Mouse (Mus musculus) c-Kit-positive CD71-positive TER-119-positive erythroid progenitor cells, embryonic 14.5 days (primary cell): Measurements from ENCODE around the gene Nipal1.

ENCODE experiments used
- DNase-seq: peaks from one replicate; pipeline ENCODE4 v3.0.0-alpha.2; 2013; ENCODE audit warnings: low spot score

Nipal1 gene

GRCm38 (mm10) chr5:72647418-72647907 is at the start of gene Nipal1:
TSS of gene Nipal1 (plus strand) at chr5:72647795.
- DNase-seq, result peak; percentile 53

- DNase-seq, result peak; percentile 27
These were observed 46.6 kb upstream of the Nipal1 start for GRCm38 (mm10) chr5:72601006-72601405.

- DNase-seq, result no peak
These were observed 44.5 kb upstream of the Nipal1 start for GRCm38 (mm10) chr5:72603138-72603537.

GRCm38 (mm10) chr5:72617413-72617812 is 30.2 kb upstream of the Nipal1 start:
- DNase-seq, result no peak

GRCm38 (mm10) chr5:72621022-72621421 is 26.6 kb upstream of the Nipal1 start:
- no peak for DNase-seq

- DNase-seq, result no peak
These were observed 17.6 kb upstream of the Nipal1 start for GRCm38 (mm10) chr5:72630026-72630425.

GRCm38 (mm10) chr5:72634791-72635271 is 12.8 kb upstream of the Nipal1 start:
- DNase-seq, result no peak

GRCm38 (mm10) chr5:72636122-72636521 is 11.5 kb upstream of the Nipal1 start:
- no peak for DNase-seq

- DNase-seq, result no peak
These were observed 11.0 kb upstream of the Nipal1 start for GRCm38 (mm10) chr5:72636576-72636975.

- no peak for DNase-seq
These were observed 7.5 kb upstream of the Nipal1 start for GRCm38 (mm10) chr5:72640072-72640471.

GRCm38 (mm10) chr5:72643655-72644054 is 3.9 kb upstream of the Nipal1 start:
- no peak for DNase-seq

GRCm38 (mm10) chr5:72644175-72644574 is 3.4 kb upstream of the Nipal1 start, which contains the start of gene Cnga1:
TSS of gene Cnga1 (minus strand) at chr5:72644275.
- DNase-seq, result no peak

GRCm38 (mm10) chr5:72646131-72646530 is 1.5 kb upstream of the Nipal1 start:
- DNase-seq, result no peak

GRCm38 (mm10) chr5:72646996-72647395 is 599 bp upstream of the Nipal1 start:
- no peak for DNase-seq

GRCm38 (mm10) chr5:72647958-72648595 is 482 bp downstream of the Nipal1 start:
- DNase-seq, result no peak

GRCm38 (mm10) chr5:72648987-72649735 is 1.6 kb downstream of the Nipal1 start:
- DNase-seq, result no peak

- DNase-seq, result no peak
These were observed 5.6 kb downstream of the Nipal1 start for GRCm38 (mm10) chr5:72653068-72653674.

GRCm38 (mm10) chr5:72656270-72656791 is 8.7 kb downstream of the Nipal1 start:
- no peak for DNase-seq

GRCm38 (mm10) chr5:72658375-72658774 is 10.8 kb downstream of the Nipal1 start:
- DNase-seq, result no peak

- no peak for DNase-seq
These were observed 13.6 kb downstream of the Nipal1 start for GRCm38 (mm10) chr5:72661051-72661781.

- no peak for DNase-seq
These were observed 16.5 kb downstream of the Nipal1 start for GRCm38 (mm10) chr5:72664126-72664525.

- DNase-seq, result no peak
These were observed 17.3 kb downstream of the Nipal1 start for GRCm38 (mm10) chr5:72664854-72665253.
